Comparison of ENCODE assay signal across 14 mouse cellular contexts in the genomic region with DNA sequence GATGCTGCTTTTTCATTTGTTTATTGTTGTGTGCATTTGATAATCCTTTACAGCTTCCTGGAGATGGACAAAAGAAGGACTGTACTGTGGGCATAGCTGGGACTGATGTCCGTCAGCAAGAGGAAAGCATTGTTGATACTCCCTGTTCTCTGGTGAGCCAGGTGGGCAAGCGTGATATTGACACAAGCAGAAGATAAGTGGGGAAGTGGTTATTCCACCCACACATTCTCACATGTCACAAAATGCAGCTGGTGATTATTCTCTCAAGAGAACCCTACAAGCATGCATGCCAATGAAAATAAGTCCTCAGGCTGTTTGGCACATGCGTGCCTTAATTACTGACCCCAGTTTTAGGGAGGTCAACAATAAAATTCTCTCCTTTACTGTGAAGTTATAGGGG.
DNase-seq lines count a peak whose midpoint lies in the region; ATAC-seq lines count a peak whose summit lies in the region.
"Had no signal": no experiment of that assay in that cellular context is flagged by ENCODE, and none has a peak within 500 bp of the region (broad histone marks: within the 10 kb centered on the region; RNA-seq: fewer than 3 reads in every experiment).

No protein-coding gene starts in this region.

- no peak overlapping the region for H3K4me3 ChIP-seq in kidney, embryonic 14.5 days (ENCODE audit: low read length)
- no peak overlapping the region for H3K4me3 ChIP-seq in hindbrain, embryonic 13.5 days
- H3K4me3 ChIP-seq: embryonic facial prominence, embryonic 15.5 days had no signal

- H3K9me3 ChIP-seq in kidney, embryonic 14.5 days (ENCODE audit: control insufficient read depth, low read length), result no peaks in the 10 kb centered on the region
- no peaks in the 10 kb centered on the region for H3K9me3 ChIP-seq in hindbrain, embryonic 13.5 days
- H3K9me3 ChIP-seq: embryonic facial prominence, embryonic 15.5 days had no signal

- no peak overlapping the region for H3K27ac ChIP-seq in kidney, embryonic 14.5 days (ENCODE audit: low read depth, low read length)
- H3K27ac ChIP-seq in hindbrain, embryonic 13.5 days, result no peak overlapping the region
- H3K27ac ChIP-seq: embryonic facial prominence, embryonic 15.5 days had no signal

- H3K4me1 ChIP-seq in kidney, embryonic 14.5 days (ENCODE audit: control insufficient read depth, insufficient read depth, low read length), result no peaks in the 10 kb centered on the region
- no peaks in the 10 kb centered on the region for H3K4me1 ChIP-seq in hindbrain, embryonic 13.5 days (replicated peaks)
- H3K4me1 ChIP-seq: embryonic facial prominence, embryonic 15.5 days had no signal

- 25% methylated on average over 3 of the region's 3 CpGs for WGBS in kidney, embryonic 14.5 days
- WGBS in hindbrain, embryonic 13.5 days, result 61% methylated on average over 3 of the region's 3 CpGs

- ATAC-seq in kidney, embryonic 14.5 days (ENCODE audit: low FRiP score, low TSS enrichment), result peak; percentile 46; the same call in 1 of the 2 replicates
- ATAC-seq in hindbrain, embryonic 13.5 days (ENCODE audit: low FRiP score), result no peak
- ATAC-seq: intestine, postnatal 0 days had no signal

- no peak overlapping the region for H3K9ac ChIP-seq in kidney, embryonic 14.5 days (ENCODE audit: low read depth, low read length)
- no peak overlapping the region for H3K9ac ChIP-seq in hindbrain, embryonic 13.5 days
- H3K9ac ChIP-seq: embryonic facial prominence, embryonic 15.5 days had no signal

- H3K4me2 ChIP-seq in kidney, embryonic 14.5 days (replicated peaks; ENCODE audit: low read depth, low read length), result no peak overlapping the region
- no peak overlapping the region for H3K4me2 ChIP-seq in hindbrain, embryonic 13.5 days
- H3K4me2 ChIP-seq: embryonic facial prominence, embryonic 15.5 days had no signal

- intact Hi-C loops in gastrocnemius, postnatal 36 days (cut with DNase I), result no loop called here

- DNase-seq in lung, postnatal 25 days (ENCODE audit: low spot score), result peak; percentile 22
- DNase-seq in lung, postnatal 10 days, result no peak
- DNase-seq in brain, adult 2 months (ENCODE audit: low read depth, low spot score), result peak; percentile 12
- peak; percentile 10 for DNase-seq in skeletal muscle tissue, adult 2 months (ENCODE audit: low read depth, low spot score)
- no peak for DNase-seq in gastrocnemius, postnatal 36 days
- no peak for DNase-seq in c-Kit-positive CD71-positive TER-119-positive erythroid progenitor cells, embryonic 14.5 days (ENCODE audit: low spot score)
- DNase-seq: adrenal gland, postnatal 36 days; cerebellum, adult 9-11 months; gastrocnemius, postnatal 10 days; thymus, adult 2 months had no signal

- H3K27me3 ChIP-seq in kidney, embryonic 14.5 days (ENCODE audit: control insufficient read depth, insufficient read depth, low read length), result no peaks in the 10 kb centered on the region
- H3K27me3 ChIP-seq in hindbrain, embryonic 13.5 days, result no peaks in the 10 kb centered on the region
- H3K27me3 ChIP-seq: embryonic facial prominence, embryonic 15.5 days had no signal

- H3K36me3 ChIP-seq in kidney, embryonic 14.5 days (ENCODE audit: control insufficient read depth, insufficient read depth, low read length), result no peaks in the 10 kb centered on the region
- H3K36me3 ChIP-seq in hindbrain, embryonic 13.5 days, result no peaks in the 10 kb centered on the region
- H3K36me3 ChIP-seq: embryonic facial prominence, embryonic 15.5 days had no signal

Comparison
In these comparisons a context has a peak if more than half of its experiments do, and no peak if none do; other contexts are left out.
1. DNase-seq: peak in lung, postnatal 25 days (single experiment), brain, adult 2 months (single experiment) and skeletal muscle tissue, adult 2 months (single experiment); none in lung, postnatal 10 days (single experiment), gastrocnemius, postnatal 36 days (0 of 2) and c-Kit-positive CD71-positive TER-119-positive erythroid progenitor cells, embryonic 14.5 days (single experiment).